Mouse (Mus musculus) midbrain, embryonic 15.5 days (tissue): ENCODE measurements at regions not wholly inside any gene's neighbourhood (a gene's known extent, or its start where the extent isn't known, plus 50 kb on each side); places are given as distances from the start of the nearest gene placed in this dataset.
"Not testable (repeated sequence)": the region's sequence is repeated elsewhere in the genome, so short reads cannot be mapped to it uniquely, and the experiment has no call there.

ENCODE experiments used
- ATAC-seq: fragments of 200-750 bp; cut with Nextera tagmentation; replicated peaks from 2 replicates; pipeline ENCODE4 v1.8.0; 2017; ENCODE audit warnings: moderate TSS enrichment
- H3K27ac ChIP-seq: fragments of 300-500 bp; sonication (generic); 2 replicates; pipeline ENCODE4 v1.5.1; 2015; ENCODE audit warnings: mild to moderate bottlenecking, inconsistent platforms
- H3K27me3 ChIP-seq: fragments of 300-500 bp; sonication (generic); replicated peaks from 2 replicates; pipeline ENCODE4 v1.6.1; 2015; ENCODE audit warnings: inconsistent platforms
- H3K36me3 ChIP-seq: fragments of 300-500 bp; sonication (generic); replicated peaks from 2 replicates; pipeline ENCODE4 v1.6.1; 2015; ENCODE audit warnings: inconsistent platforms
- H3K4me1 ChIP-seq: fragments of 300-500 bp; sonication (generic); 2 replicates; pipeline ENCODE4 v1.6.1; 2015; ENCODE audit warnings: inconsistent platforms
- H3K4me2 ChIP-seq: fragments of 300-500 bp; sonication (generic); 2 replicates; pipeline ENCODE4 v1.6.1; 2015; ENCODE audit warnings: inconsistent platforms, mild to moderate bottlenecking, moderate library complexity
- H3K4me3 ChIP-seq: fragments of 300-500 bp; sonication (generic); 2 replicates; pipeline ENCODE4 v1.5.1; 2015; ENCODE audit warnings: mild to moderate bottlenecking, inconsistent platforms
- H3K9ac ChIP-seq: fragments of 300-500 bp; sonication (generic); 2 replicates; pipeline ENCODE4 v1.6.1; 2015; ENCODE audit warnings: mild to moderate bottlenecking, inconsistent platforms
- H3K9me3 ChIP-seq: fragments of 300-500 bp; sonication (generic); 2 replicates; pipeline ENCODE4 v1.6.1; 2016; ENCODE audit warnings: inconsistent platforms
- WGBS: fragments of 180-500 bp; shearing (Covaris S2); methylation state at CpG from one replicate; pipeline ENCODE4 v1.1.7; 2015; ENCODE audit warnings: mixed read lengths; 5-methylcytosine and 5-hydroxymethylcytosine counted together

DNA sequence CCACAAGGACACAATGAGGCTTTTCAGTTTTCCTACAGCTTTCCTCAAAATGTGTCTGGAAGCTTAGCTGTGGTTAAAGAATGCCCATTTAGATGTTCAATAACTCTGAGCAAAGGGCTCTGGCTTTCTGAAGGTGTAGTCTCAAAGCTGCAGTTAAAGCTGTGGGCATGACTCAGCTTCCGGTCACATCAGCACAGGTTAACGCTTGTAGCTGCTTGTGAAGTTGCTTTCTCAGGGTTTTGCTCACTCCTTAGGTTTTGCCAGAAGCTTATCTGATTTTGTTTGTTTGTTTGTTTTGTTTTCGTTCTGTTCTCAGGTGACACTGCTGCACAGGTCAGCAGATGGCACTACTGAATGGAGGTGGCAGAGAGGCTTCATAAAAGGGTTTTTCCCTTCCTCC is 444.2 kb downstream of the Ets1 start:
- H3K9ac ChIP-seq: no peak overlapping the region
- no peaks in the 10 kb centered on the region for H3K36me3 ChIP-seq
- no peak for ATAC-seq
- no peaks in the 10 kb centered on the region for H3K9me3 ChIP-seq
- H3K4me3 ChIP-seq: no peak overlapping the region
- no peak overlapping the region for H3K4me2 ChIP-seq
- no peak overlapping the region for H3K27ac ChIP-seq
- no peaks in the 10 kb centered on the region for H3K4me1 ChIP-seq
- WGBS: 82% methylated on average over 3 of the region's 3 CpGs
- no peaks in the 10 kb centered on the region for H3K27me3 ChIP-seq

DNA sequence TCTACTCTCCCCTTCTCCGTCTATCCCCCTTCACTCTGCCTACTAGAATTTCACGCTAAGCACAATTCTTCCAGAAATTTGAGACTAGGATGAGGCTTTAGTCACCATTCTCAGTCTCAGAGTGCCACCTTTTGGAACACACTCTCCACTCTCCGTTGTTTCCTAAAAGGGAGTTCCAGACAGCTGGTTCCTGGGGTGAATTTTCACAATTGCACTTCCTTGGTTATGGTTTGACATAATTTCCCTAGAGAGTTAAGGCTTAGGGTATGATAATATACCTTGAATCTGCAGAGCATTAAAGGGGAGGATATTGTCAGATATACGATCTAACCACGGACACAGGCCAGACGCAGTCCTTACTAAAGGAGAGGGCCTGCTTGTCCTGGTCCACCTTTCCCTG is 444.8 kb downstream of the Ets1 start:
- ATAC-seq: no peak
- Histone ChIP-seq H3K27me3 (no peaks in the 10 kb centered on the region), H3K4me2 (no peak overlapping the region), H3K4me1 (no peaks in the 10 kb centered on the region), H3K4me3 (no peak overlapping the region), H3K9ac (no peak overlapping the region), H3K9me3 (no peaks in the 10 kb centered on the region), H3K36me3 (no peaks in the 10 kb centered on the region), H3K27ac (no peak overlapping the region)
- 55% methylated on average over 6 of the region's 6 CpGs for WGBS

DNA sequence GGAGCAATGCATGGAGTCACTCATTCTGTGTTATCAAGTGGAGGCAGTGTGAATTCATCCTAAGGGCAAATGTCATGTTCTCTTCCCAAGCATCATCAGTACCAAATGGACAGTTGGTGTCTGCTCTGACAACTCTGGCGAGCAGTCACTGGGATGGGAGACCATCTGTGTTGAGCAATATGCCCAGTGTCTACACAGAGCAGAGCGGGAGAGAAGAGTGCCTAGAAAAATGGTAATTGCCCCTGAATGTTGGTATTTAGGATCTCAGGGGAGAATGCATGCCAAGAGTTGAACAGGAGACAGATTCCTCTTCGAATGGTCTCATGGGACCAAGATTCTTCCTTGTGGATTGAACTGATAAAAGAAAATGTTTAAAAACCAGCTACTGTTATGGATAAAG is 454.0 kb downstream of the Ets1 start:
- Histone ChIP-seq H3K9ac (no peak overlapping the region), H3K27me3 (no peaks in the 10 kb centered on the region), H3K4me2 (no peak overlapping the region), H3K36me3 (no peaks in the 10 kb centered on the region), H3K27ac (no peak overlapping the region), H3K4me3 (no peak overlapping the region), H3K9me3 (no peaks in the 10 kb centered on the region), H3K4me1 (no peaks in the 10 kb centered on the region)
- 80% methylated on average over 3 of the region's 3 CpGs for WGBS
- ATAC-seq: no peak

DNA sequence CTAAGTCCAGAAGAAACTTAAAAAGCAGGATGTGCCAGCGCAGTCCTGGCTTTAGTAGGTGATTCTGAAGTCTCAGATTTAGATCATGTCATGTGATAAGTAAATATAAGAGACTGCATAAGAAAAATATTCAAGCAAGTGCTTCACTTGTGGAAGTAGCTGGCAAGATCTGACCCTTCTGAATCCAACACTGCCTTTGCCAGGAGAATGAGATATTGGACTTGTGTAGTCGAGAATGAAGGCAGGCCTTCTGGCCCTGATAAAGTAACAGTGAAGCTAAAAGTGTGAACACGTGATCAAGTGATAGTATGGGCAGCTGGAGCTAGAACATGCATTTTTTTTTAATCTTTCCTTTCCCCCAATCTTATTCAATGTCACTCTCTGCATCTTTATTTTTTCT is 455.6 kb downstream of the Ets1 start:
- Histone ChIP-seq H3K4me3 (no peak overlapping the region), H3K27ac (no peak overlapping the region), H3K4me1 (no peaks in the 10 kb centered on the region), H3K27me3 (no peaks in the 10 kb centered on the region), H3K9me3 (no peaks in the 10 kb centered on the region), H3K36me3 (no peaks in the 10 kb centered on the region), H3K9ac (no peak overlapping the region), H3K4me2 (no peak overlapping the region)
- 78% methylated on average over 3 of the region's 3 CpGs for WGBS
- no peak for ATAC-seq

GRCm38 (mm10) chr9:33095654-33096053 is 459.6 kb downstream of the Ets1 start:
- Histone ChIP-seq H3K36me3 (no peaks in the 10 kb centered on the region), H3K4me3 (no peak overlapping the region), H3K9ac (no peak overlapping the region), H3K4me2 (no peak overlapping the region), H3K27ac (no peak overlapping the region), H3K4me1 (no peaks in the 10 kb centered on the region), H3K9me3 (no peaks in the 10 kb centered on the region), H3K27me3 (no peaks in the 10 kb centered on the region)
- no peak; the same call in 1 of the 2 replicates for ATAC-seq
- under 1% methylated on average over 3 of the region's 3 CpGs for WGBS

- H3K27ac ChIP-seq: no peak overlapping the region
- H3K27me3 ChIP-seq: no peaks in the 10 kb centered on the region
- WGBS: 81% methylated on average over 3 of the region's 3 CpGs
- H3K36me3 ChIP-seq: no peaks in the 10 kb centered on the region
- no peaks in the 10 kb centered on the region for H3K9me3 ChIP-seq
- H3K4me1 ChIP-seq: no peaks in the 10 kb centered on the region
- no peak overlapping the region for H3K4me2 ChIP-seq
- no peak overlapping the region for H3K9ac ChIP-seq
- no peak overlapping the region for H3K4me3 ChIP-seq
- no peak for ATAC-seq
Measured at GRCm38 (mm10) chr9:33101206-33101605, 465.2 kb downstream of the Ets1 start.

- no peak overlapping the region for H3K27ac ChIP-seq
- no peak for ATAC-seq
- no peaks in the 10 kb centered on the region for H3K9me3 ChIP-seq
Measured at GRCm38 (mm10) chr9:33104623-33105074, 468.6 kb downstream of the Ets1 start.

GRCm38 (mm10) chr9:33123841-33124240 is 487.8 kb downstream of the Ets1 start:
- no peaks in the 10 kb centered on the region for H3K9me3 ChIP-seq
- no peaks in the 10 kb centered on the region for H3K36me3 ChIP-seq
- WGBS: 100% methylated on average over 1 of the region's 1 CpGs
- no peak overlapping the region for H3K4me2 ChIP-seq
- H3K9ac ChIP-seq: no peak overlapping the region
- H3K4me3 ChIP-seq: no peak overlapping the region
- no peaks in the 10 kb centered on the region for H3K4me1 ChIP-seq
- ATAC-seq: no peak
- no peak overlapping the region for H3K27ac ChIP-seq
- no peaks in the 10 kb centered on the region for H3K27me3 ChIP-seq

More at GRCm38 (mm10) chr9:33104623-33105074, 468.6 kb downstream of the Ets1 start:
- Histone ChIP-seq H3K9ac (no peak overlapping the region), H3K4me1 (no peaks in the 10 kb centered on the region), H3K4me3 (no peak overlapping the region), H3K27me3 (no peaks in the 10 kb centered on the region), H3K4me2 (no peak overlapping the region), H3K36me3 (no peaks in the 10 kb centered on the region)
- 49% methylated on average over 3 of the region's 3 CpGs for WGBS

DNA sequence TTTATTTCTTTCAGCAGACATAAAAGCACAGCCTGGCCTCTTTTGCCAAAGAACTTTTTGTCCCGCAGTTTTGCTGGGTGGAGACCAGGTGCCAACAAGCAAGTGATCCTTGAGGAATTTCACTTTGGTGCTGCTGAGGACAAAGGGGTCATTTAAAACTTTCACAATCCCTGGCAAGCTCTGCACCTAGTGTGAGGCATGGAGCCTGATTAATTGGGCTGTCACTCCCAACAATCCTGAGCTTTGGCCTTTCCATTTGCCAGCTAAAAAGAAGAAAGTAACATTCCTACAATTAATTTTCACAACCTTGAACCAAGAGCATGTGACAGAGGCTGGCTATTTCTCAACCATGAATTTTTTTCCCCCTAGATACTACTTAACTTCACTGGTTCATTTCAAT is 516.2 kb downstream of the Ets1 start:
- no peak overlapping the region for H3K4me3 ChIP-seq
- no peaks in the 10 kb centered on the region for H3K4me1 ChIP-seq
- H3K4me2 ChIP-seq: no peak overlapping the region
- WGBS: 26% methylated on average over 1 of the region's 1 CpGs
- no peak for ATAC-seq
- no peak overlapping the region for H3K9ac ChIP-seq
- no peak overlapping the region for H3K27ac ChIP-seq
- H3K36me3 ChIP-seq: no peaks in the 10 kb centered on the region
- H3K27me3 ChIP-seq: no peaks in the 10 kb centered on the region
- no peaks in the 10 kb centered on the region for H3K9me3 ChIP-seq

DNA sequence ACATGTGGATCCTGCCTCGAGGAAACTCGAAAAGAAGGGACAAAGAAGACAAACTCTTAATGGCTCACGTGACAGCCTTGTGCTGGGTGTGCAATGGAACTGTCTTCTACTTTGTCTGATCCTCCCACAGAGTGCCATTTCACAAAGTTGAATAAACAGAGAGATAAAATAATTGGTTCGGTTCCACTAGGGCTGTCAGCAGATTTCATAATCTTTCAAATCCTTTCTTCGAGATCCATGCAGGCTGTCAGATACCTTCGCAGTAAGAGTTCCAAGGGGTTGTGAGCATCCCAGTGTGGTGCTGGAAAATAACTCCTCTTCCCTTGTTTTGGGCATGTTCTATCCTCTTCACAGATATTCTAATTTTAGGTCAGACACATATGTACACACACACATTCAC is 532.1 kb downstream of the Ets1 start:
- Histone ChIP-seq H3K36me3 (no peaks in the 10 kb centered on the region), H3K27me3 (no peaks in the 10 kb centered on the region), H3K4me1 (no peaks in the 10 kb centered on the region), H3K9ac (no peak overlapping the region), H3K4me3 (no peak overlapping the region), H3K27ac (no peak overlapping the region), H3K4me2 (no peak overlapping the region), H3K9me3 (no peaks in the 10 kb centered on the region)
- ATAC-seq: no peak
- WGBS: 62% methylated on average over 6 of the region's 6 CpGs

DNA sequence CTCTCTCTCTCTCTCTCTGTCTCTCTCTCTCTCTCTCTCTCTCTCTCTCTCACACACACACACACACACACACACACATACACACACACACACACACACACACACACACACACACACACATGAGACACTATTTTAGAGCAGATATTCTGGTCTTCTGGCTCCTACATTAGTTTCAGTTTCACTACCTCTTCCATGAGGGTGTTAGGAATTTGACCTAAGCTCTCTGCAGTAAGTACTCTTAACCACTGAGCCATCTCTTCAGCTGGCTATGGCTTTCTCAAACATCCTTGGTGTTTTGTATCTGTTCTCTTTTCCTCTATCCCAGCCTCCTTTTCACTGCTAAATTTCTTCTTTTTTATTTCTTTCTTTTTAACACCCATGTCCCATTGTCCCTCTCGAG is 533.1 kb downstream of the Ets1 start:
- H3K4me2 ChIP-seq, H3K27ac ChIP-seq, H3K27me3 ChIP-seq, H3K36me3 ChIP-seq, ATAC-seq, H3K4me1 ChIP-seq, H3K4me3 ChIP-seq, H3K9ac ChIP-seq, H3K9me3 ChIP-seq: not testable (repeated sequence)
- WGBS: 79% methylated on average over 1 of the region's 1 CpGs

DNA sequence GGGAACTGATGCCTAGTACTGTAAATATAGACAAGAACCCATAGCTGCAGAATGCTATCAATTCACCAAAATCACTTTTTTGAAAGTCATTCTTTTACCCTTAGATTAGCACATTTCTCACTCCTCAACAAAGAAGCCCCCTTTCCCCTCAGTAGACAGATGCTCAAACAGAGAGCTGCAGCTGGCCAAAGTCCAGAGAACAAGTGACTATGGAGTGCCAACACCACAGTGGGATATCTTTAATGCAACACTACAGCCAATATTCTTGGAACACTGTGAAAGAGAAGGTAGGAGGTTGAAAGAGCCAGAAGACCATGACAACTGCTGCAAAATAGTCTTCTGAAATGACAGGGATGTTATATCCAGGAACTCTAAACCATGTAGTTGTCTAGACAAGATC is 544.0 kb downstream of the Ets1 start:
- no peak overlapping the region for H3K9ac ChIP-seq
- H3K4me1 ChIP-seq: no peaks in the 10 kb centered on the region
- no peak for ATAC-seq
- no peak overlapping the region for H3K4me3 ChIP-seq
- H3K27ac ChIP-seq: no peak overlapping the region
- no peaks in the 10 kb centered on the region for H3K36me3 ChIP-seq
- H3K4me2 ChIP-seq: no peak overlapping the region
- H3K9me3 ChIP-seq: no peaks in the 10 kb centered on the region
- H3K27me3 ChIP-seq: no peaks in the 10 kb centered on the region

DNA sequence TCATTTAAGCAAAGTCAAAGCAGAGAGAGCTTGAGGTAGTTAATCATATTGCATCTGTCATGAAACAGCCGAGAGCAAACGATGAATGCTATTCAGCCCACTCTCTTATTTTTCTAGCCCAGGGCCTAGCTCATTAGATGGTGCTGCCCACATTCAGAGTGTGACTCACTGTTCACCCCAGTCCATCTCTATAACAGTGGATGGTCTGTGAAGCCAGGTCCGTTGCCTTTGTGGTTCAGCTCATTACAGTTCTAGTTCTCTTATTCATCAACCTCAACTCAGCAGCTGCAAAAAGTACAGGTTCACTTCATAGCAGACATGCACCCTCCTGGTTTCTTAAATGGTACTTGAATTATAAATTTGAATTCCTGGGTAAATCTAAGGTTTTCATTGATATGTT is 551.2 kb downstream of the Ets1 start:
- H3K9me3 ChIP-seq: no peaks in the 10 kb centered on the region
- no peak overlapping the region for H3K27ac ChIP-seq
- no peaks in the 10 kb centered on the region for H3K27me3 ChIP-seq
- H3K4me1 ChIP-seq: no peaks in the 10 kb centered on the region
- ATAC-seq: no peak
- H3K4me2 ChIP-seq: no peak overlapping the region
- H3K36me3 ChIP-seq: no peaks in the 10 kb centered on the region
- H3K4me3 ChIP-seq: no peak overlapping the region
- WGBS: 85% methylated on average over 3 of the region's 3 CpGs
- H3K9ac ChIP-seq: no peak overlapping the region

DNA sequence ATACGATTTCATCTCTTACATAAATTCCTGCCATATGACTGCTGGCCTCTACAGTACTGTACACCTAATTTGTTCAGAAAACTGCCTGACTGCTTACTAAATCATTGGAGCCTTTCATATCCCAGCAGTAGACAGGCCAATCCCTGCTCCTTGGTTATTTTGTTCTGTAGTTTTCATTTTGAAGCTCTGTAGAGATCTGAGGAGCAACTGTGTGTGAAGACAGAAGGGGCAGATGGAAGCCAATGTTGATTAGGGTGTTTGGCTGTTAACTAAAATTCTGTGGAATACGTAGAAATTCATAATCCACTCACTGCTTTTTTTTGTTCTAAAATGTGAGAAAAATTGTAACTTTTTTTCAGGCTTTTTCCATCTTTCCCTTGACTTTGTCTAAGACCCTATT is 573.1 kb downstream of the Ets1 start:
- Histone ChIP-seq H3K36me3 (no peaks in the 10 kb centered on the region), H3K9me3 (no peaks in the 10 kb centered on the region), H3K27ac (no peak overlapping the region), H3K27me3 (no peaks in the 10 kb centered on the region), H3K9ac (no peak overlapping the region), H3K4me2 (no peak overlapping the region), H3K4me1 (no peaks in the 10 kb centered on the region), H3K4me3 (no peak overlapping the region)
- WGBS: 79% methylated on average over 2 of the region's 2 CpGs
- ATAC-seq: no peak
